Mouse (Mus musculus) kidney, embryonic 16.5 days (tissue): Measurements from ENCODE around the gene Mst1. TPM values are rescaled to one million over a fixed set of nuclear protein-coding genes. Genes with fewer than 3 reads are reported as not detected.

ENCODE experiments used
- ATAC-seq: fragments of 200-750 bp; cut with Nextera tagmentation; 2 replicates; pipeline ENCODE4 v1.8.0; 2017; ENCODE audit warnings: moderate TSS enrichment; ENCODE audit not compliant: low FRiP score, low TSS enrichment
- H3K27ac ChIP-seq: fragments of 300-500 bp; sonication (generic); 2 replicates; pipeline ENCODE4 v1.5.1; 2014; ENCODE audit warnings: low read length
- H3K27me3 ChIP-seq: fragments of 300-500 bp; sonication (generic); 2 replicates; pipeline ENCODE4 v1.6.1; 2014; ENCODE audit warnings: low read length, control low read depth, mixed read lengths; ENCODE audit not compliant: insufficient read depth
- H3K36me3 ChIP-seq: fragments of 300-500 bp; sonication (generic); 2 replicates; pipeline ENCODE4 v1.6.1; 2014; ENCODE audit warnings: low read length, control low read depth, mixed read lengths; ENCODE audit not compliant: insufficient read depth
- H3K4me1 ChIP-seq: fragments of 300-500 bp; sonication (generic); 2 replicates; pipeline ENCODE4 v1.6.1; 2014; ENCODE audit warnings: low read length, control low read depth, mixed read lengths; ENCODE audit not compliant: insufficient read depth
- H3K4me2 ChIP-seq: fragments of 300-500 bp; sonication (generic); replicated peaks from 2 replicates; pipeline ENCODE4 v1.6.1; 2014; ENCODE audit warnings: low read depth, low read length
- H3K4me3 ChIP-seq: fragments of 300-500 bp; sonication (generic); 2 replicates; pipeline ENCODE4 v1.5.1; 2014; ENCODE audit warnings: mild to moderate bottlenecking, low read length
- H3K9ac ChIP-seq: fragments of 300-500 bp; sonication (generic); replicated peaks from 2 replicates; pipeline ENCODE4 v1.6.1; 2014; ENCODE audit warnings: low read length
- H3K9me3 ChIP-seq: fragments of 300-500 bp; sonication (generic); 2 replicates; pipeline ENCODE4 v1.6.1; 2016; ENCODE audit warnings: low read length, control low read depth
- WGBS: fragments of 180-500 bp; shearing (Covaris S2); extraction: QIAGEN DNeasy Blood & Tissue Kit; methylation state at CpG from one replicate; pipeline ENCODE4 v1.1.7; 2014; 5-methylcytosine and 5-hydroxymethylcytosine counted together
- polyA plus RNA-seq: library from polyadenylated mRNA; unstranded; fragments of >200 nt; fragmentation: Nextera tagmentation; extraction: Ambion mirVana; gene quantifications from 2 replicates; pipeline ENCODE4 v1.2.1, GENCODE M21; 2015

Mst1 gene
- polyA plus RNA-seq, 1 experiment from 2014 or later = 0.21 TPM

DNA sequence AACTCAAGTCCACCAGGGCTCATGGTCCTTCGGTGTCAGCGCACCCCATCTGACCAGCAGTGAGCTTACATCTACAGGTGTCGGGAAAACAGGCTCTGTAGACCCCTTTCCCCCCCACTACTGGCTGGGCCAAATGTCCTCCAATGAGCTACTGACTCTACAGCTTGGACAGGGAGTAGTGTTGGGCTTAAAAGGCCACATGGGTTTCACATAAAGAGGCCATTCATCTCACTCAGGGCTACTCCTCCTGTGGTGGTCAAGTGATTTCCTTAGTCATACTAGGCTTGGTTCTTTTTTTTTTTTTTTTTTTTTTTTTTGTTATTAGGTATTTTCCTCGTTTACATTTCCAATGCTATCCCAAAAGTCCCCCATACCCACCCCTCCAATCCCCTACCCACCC lies 43.7 kb downstream of the Mst1 start:
- Histone ChIP-seq H3K9ac (no peak overlapping the region), H3K27ac (no peak overlapping the region), H3K36me3 (no peaks in the 10 kb centered on the region), H3K27me3 (no peaks in the 10 kb centered on the region), H3K4me2 (no peak overlapping the region), H3K4me3 (no peak overlapping the region), H3K4me1 (peaks cover 14% of the 10 kb centered on the region), H3K9me3 (no peaks in the 10 kb centered on the region)
- ATAC-seq = no peak
- 92% methylated on average over 3 of the region's 4 CpGs for WGBS

- no peak for ATAC-seq
- Histone ChIP-seq H3K4me2 (no peak overlapping the region), H3K27ac (no peak overlapping the region), H3K27me3 (no peaks in the 10 kb centered on the region), H3K4me1 (no peaks in the 10 kb centered on the region), H3K4me3 (no peak overlapping the region), H3K9ac (no peak overlapping the region), H3K9me3 (no peaks in the 10 kb centered on the region), H3K36me3 (no peaks in the 10 kb centered on the region)
- WGBS = 94% methylated on average over 8 of the region's 8 CpGs
Measured at GRCm38 (mm10) chr9:108125731-108126130, 45.5 kb downstream of the Mst1 start.

DNA sequence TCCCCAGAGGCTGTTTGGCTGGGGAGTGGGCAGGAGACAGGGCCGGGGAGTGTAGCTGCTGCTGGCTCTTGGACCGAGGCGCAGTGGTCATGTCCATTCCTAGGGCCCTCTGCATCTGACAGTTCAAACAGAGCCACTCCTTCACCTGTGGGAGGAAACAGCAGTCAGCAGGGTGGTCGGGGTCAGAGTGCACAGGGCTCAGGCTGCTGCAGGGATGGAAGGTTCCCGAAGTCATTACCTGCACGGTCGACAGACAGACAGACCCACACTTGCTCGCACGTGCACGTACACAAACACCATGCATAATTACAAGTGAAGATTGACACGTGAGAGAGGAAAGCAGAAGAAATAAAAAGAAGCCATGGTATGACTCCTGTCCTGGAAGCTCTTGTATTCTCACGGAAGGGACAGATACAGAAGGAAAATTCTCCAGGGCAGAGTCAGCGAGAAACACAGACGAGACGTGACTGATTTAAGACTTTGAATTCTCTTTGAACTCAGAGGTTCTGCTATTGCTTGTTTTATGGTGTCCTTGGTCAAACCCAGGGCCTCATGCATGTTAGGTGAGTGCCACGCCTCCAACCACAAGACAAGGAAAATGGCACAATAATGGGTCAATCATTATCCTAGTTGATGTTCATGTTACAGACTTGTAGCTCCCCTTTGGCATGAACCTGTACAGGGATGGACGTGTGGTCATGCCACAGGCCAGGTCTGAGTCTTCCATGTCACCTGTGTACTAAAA lies 46.4 kb downstream of the Mst1 start:
- H3K9me3 ChIP-seq = no peaks in the 10 kb centered on the region
- ATAC-seq = no peak
- 54% methylated on average over 17 of the region's 17 CpGs for WGBS
- no peak overlapping the region for H3K9ac ChIP-seq
- H3K36me3 ChIP-seq = no peaks in the 10 kb centered on the region
- no peak overlapping the region for H3K4me3 ChIP-seq
- H3K27me3 ChIP-seq = no peaks in the 10 kb centered on the region
- no peak overlapping the region for H3K27ac ChIP-seq
- H3K4me1 ChIP-seq = no peaks in the 10 kb centered on the region
- H3K4me2 ChIP-seq = no peak overlapping the region

DNA sequence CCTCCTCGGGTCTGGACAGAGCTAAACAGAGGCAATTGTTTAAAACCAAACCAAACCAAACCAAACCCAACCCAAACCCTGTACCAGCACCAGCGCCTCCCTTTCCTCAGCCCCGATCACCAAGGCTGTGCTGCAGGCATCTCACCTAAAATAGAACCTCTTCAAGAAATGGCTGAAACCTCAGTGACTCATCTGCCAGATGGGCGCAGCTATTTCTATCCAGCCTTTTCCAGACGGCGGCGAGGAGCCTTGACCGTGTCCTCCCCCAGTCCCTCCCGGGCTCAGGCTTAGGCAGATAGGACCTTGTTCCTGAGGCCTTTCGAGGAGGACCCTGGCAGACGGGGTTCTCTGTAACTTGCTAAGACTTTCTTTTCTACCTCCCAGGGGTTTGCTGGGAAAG lies 48.0 kb downstream of the Mst1 start:
- no peaks in the 10 kb centered on the region for H3K27me3 ChIP-seq
- WGBS = 78% methylated on average over 11 of the region's 11 CpGs
- H3K27ac ChIP-seq = no peak overlapping the region
- no peaks in the 10 kb centered on the region for H3K9me3 ChIP-seq
- H3K4me2 ChIP-seq = no peak overlapping the region
- H3K4me1 ChIP-seq = no peaks in the 10 kb centered on the region
- H3K4me3 ChIP-seq = no peak overlapping the region
- no peak for ATAC-seq
- no peak overlapping the region for H3K9ac ChIP-seq
- no peaks in the 10 kb centered on the region for H3K36me3 ChIP-seq

DNA sequence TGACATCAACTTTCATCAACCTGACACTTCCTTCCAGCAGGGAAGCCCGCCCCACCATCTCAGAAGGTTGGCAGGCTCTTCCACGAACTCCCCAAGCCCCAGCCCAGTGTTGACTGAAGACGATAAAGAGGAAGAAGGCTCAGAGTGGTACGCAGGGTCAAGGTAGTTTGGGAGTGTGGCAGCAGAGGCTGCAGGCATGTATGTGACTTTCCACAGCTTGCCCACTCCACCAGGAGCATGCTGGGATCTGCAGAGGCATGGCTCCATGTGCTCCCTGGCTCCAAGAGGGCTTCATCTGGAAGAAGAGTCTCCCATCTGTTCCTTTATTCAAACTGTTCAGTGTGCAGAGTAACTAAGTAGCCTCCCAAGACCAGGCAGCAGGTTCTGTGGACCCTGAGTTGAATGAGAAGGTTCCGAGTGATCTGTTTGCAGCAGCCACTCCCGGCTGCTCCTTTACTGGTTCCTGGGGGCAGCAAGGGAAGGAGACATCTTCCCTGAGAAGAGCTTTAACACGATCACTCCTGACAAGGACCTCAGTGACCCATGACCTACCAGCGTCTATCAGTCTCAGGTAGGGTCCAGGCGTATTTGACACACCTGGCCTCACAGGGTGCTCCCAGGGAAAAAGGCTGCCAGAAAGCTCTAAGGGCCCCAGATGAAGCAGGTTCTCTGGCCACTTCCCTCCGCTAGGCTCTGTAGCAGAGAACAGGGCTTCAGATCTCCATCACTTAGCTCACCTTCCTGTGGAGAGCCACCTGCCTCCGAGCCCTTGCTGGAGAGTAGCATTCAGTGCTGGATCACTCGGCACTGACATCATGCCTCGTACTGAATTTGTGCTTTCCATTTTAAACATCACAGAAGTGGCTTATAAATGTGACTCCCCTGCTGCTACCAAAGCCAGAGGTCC lies 49.1 kb downstream of the Mst1 start:
- Histone ChIP-seq H3K4me2 (no peak overlapping the region), H3K9ac (no peak overlapping the region), H3K4me3 (no peak overlapping the region), H3K9me3 (no peaks in the 10 kb centered on the region), H3K27me3 (no peaks in the 10 kb centered on the region), H3K36me3 (no peaks in the 10 kb centered on the region), H3K4me1 (no peaks in the 10 kb centered on the region), H3K27ac (no peak overlapping the region)
- no peak for ATAC-seq
- WGBS = 74% methylated on average over 13 of the region's 13 CpGs

- H3K36me3 ChIP-seq = no peaks in the 10 kb centered on the region
- no peak overlapping the region for H3K4me3 ChIP-seq
- no peak overlapping the region for H3K27ac ChIP-seq
- H3K4me1 ChIP-seq = no peaks in the 10 kb centered on the region
- 88% methylated on average over 5 of the region's 5 CpGs for WGBS
- no peak for ATAC-seq
- no peak overlapping the region for H3K9ac ChIP-seq
- H3K4me2 ChIP-seq = no peak overlapping the region
- no peaks in the 10 kb centered on the region for H3K27me3 ChIP-seq
- H3K9me3 ChIP-seq = no peaks in the 10 kb centered on the region
Measured at GRCm38 (mm10) chr9:108131502-108131901, 51.3 kb downstream of the Mst1 start.

GRCm38 (mm10) chr9:108132373-108132772 lies 52.1 kb downstream of the Mst1 start:
- WGBS = 92% methylated on average over 3 of the region's 3 CpGs
- ATAC-seq = no peak

DNA sequence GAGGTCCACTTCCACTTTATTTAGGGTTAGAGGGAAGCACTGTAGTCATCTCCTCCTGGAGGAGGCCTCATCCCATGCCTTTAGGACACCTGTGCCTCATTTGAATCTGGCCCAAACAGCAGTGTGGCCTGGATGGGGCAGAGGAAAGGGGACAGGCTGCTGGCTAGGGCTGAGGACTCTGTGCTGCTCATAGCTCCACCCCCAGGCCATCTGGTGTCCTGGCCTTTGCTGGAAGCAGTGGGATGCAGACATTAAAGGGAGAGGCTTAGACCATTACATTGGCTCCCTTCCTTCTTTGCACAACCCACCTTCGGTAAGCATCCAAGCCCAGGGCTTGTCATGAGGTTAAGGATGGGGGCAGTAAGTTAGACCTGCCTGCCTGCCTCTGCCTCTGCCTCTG lies 53.2 kb downstream of the Mst1 start:
- no peaks in the 10 kb centered on the region for H3K4me1 ChIP-seq
- H3K27me3 ChIP-seq = no peaks in the 10 kb centered on the region; the same call in 1 of the 2 replicates
- WGBS = 63% methylated on average over 1 of the region's 1 CpGs
- H3K4me2 ChIP-seq = no peak overlapping the region
- no peaks in the 10 kb centered on the region for H3K36me3 ChIP-seq
- no peaks in the 10 kb centered on the region for H3K9me3 ChIP-seq
- no peak overlapping the region for H3K27ac ChIP-seq
- no peak for ATAC-seq
- H3K4me3 ChIP-seq = no peak overlapping the region
- no peak overlapping the region for H3K9ac ChIP-seq

More at GRCm38 (mm10) chr9:108132373-108132772, 52.1 kb downstream of the Mst1 start:
- Histone ChIP-seq H3K4me1 (no peaks in the 10 kb centered on the region), H3K27ac (no peak overlapping the region), H3K9ac (no peak overlapping the region), H3K36me3 (no peaks in the 10 kb centered on the region), H3K4me2 (no peak overlapping the region), H3K27me3 (no peaks in the 10 kb centered on the region), H3K4me3 (no peak overlapping the region), H3K9me3 (no peaks in the 10 kb centered on the region)
